Mouse (Mus musculus) liver, embryonic 16.5 days (tissue): Measurements from ENCODE around the gene Wdr25. TPM values are rescaled to one million over a fixed set of nuclear protein-coding genes. Genes with fewer than 3 reads are reported as not detected.

Experiments used
- ATAC-seq: fragments of 200-750 bp; cut with Nextera tagmentation; 2 replicates; pipeline ENCODE4 v1.8.0; 2017; ENCODE audit warnings: low read depth, mild to moderate bottlenecking, moderate number of reproducible peaks, moderate library complexity
- H3K27ac ChIP-seq: fragments of 300-500 bp; sonication (generic); 2 replicates; pipeline ENCODE4 v1.5.1; 2014; ENCODE audit warnings: mild to moderate bottlenecking, low read length
- H3K27me3 ChIP-seq: fragments of 300-500 bp; sonication (generic); 2 replicates; pipeline ENCODE4 v1.6.1; 2014; ENCODE audit warnings: low read depth, low read length, mixed read lengths; ENCODE audit not compliant: control insufficient read depth, insufficient read depth
- H3K36me3 ChIP-seq: fragments of 300-500 bp; sonication (generic); 2 replicates; pipeline ENCODE4 v1.6.1; 2014; ENCODE audit warnings: mild to moderate bottlenecking; ENCODE audit not compliant: control insufficient read depth, insufficient read depth
- H3K4me1 ChIP-seq: fragments of 300-500 bp; sonication (generic); 2 replicates; pipeline ENCODE4 v1.6.1; 2014; ENCODE audit warnings: low read depth, low read length, mixed read lengths; ENCODE audit not compliant: control insufficient read depth
- H3K4me2 ChIP-seq: fragments of 300-500 bp; sonication (generic); 2 replicates; pipeline ENCODE4 v1.6.1; 2014; ENCODE audit warnings: low read depth, low read length, mixed read lengths
- H3K4me3 ChIP-seq: fragments of 300-500 bp; sonication (generic); 2 replicates; pipeline ENCODE4 v1.5.1; 2014; ENCODE audit warnings: low read depth, mild to moderate bottlenecking, low read length
- H3K9ac ChIP-seq: fragments of 300-500 bp; sonication (generic); 2 replicates; pipeline ENCODE4 v1.6.1; 2014; ENCODE audit warnings: low read depth, low read length
- H3K9me3 ChIP-seq: fragments of 300-500 bp; sonication (generic); replicated peaks from 2 replicates; pipeline ENCODE4 v1.6.1; 2016; ENCODE audit warnings: low read length; ENCODE audit not compliant: control insufficient read depth
- WGBS: fragments of 180-500 bp; shearing (Covaris S2); extraction: QIAGEN DNeasy Blood & Tissue Kit; methylation state at CpG from one replicate; pipeline ENCODE4 v1.1.7; 2014; ENCODE audit not compliant: insufficient replicate concordance; 5-methylcytosine and 5-hydroxymethylcytosine counted together
- polyA plus RNA-seq: library from polyadenylated mRNA; unstranded; fragments of >200 nt; fragmentation: Nextera tagmentation; extraction: Ambion mirVana; gene quantifications from 2 replicates; pipeline ENCODE4 v1.2.1, GENCODE M21; 2015

Wdr25 gene
- polyA plus RNA-seq, 1 experiment from 2014 or later = 1.3 TPM

DNA sequence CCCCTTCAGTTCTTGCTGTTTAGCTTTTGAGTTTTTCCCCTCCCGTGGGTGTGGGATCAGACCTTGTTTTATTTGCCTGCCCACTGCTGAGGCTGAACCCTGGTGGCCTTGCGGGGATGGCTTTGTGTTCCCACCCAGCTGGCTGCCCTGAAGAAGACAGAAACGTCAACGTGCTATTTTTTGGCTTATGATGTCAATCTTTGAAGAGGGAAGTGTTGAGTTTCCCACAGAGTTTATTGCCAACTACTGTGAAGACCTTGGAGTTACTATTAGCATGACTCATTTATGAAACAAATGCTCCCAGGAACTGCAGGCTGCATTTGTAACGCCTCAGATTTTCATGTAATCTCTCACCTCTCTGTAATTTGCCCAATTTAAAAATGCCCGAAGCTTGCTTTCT is 43.4 kb downstream of the Wdr25 start:
- H3K4me2 ChIP-seq = no peak overlapping the region
- no peak overlapping the region for H3K27ac ChIP-seq
- H3K9ac ChIP-seq = no peak overlapping the region
- WGBS = 40% methylated on average over 6 of the region's 6 CpGs
- H3K36me3 ChIP-seq = no peaks in the 10 kb centered on the region
- H3K4me3 ChIP-seq = no peak overlapping the region
- no peaks in the 10 kb centered on the region for H3K4me1 ChIP-seq
- no peaks in the 10 kb centered on the region for H3K27me3 ChIP-seq
- H3K9me3 ChIP-seq = no peaks in the 10 kb centered on the region
- ATAC-seq = no peak

DNA sequence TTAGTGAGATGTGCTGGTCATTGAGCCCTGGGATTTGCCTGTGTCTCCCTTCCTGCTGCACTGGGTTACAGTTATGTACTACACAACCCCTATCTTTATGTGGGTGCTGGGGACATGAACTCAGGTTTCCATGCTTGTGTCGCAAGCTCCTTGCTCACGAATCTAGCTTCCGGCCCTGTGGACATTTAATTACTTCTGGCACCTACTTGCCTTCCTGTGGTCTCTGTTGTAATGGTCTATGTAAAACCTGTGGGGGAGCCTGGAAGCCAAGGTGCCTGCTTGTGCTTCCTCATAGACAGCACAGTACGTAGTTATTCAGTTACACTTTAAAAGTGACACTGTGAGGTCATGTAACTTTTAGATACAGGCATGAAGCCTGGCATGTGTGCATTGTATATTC is 44.1 kb downstream of the Wdr25 start:
- ATAC-seq = no peak; the same call in 1 of the 2 replicates
- WGBS = 48% methylated on average over 4 of the region's 4 CpGs

DNA sequence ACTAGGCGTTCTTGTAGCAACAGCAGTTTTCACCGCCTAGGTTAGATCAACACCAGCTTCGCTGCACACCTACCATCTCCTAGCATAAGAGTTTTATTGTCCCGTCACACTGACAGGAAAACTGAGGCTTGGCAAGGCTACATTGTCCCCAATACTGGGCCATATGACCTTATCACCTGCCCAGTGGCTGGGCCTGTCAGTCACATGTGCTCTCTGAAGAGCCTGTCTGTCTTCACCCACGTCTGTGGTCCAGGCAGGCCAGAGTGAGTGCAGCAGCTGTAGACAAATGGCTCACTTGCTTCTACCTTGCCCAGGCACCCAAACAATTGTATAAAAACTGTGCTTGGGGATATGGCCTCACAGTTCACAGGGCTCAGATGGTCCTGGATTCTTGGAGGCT is 45.4 kb downstream of the Wdr25 start:
- Histone ChIP-seq H3K4me1 (no peaks in the 10 kb centered on the region), H3K4me2 (no peak overlapping the region)

More for the DNA sequence above, 44.1 kb downstream of the Wdr25 start:
- Histone ChIP-seq H3K27ac (no peak overlapping the region), H3K27me3 (no peaks in the 10 kb centered on the region), H3K4me1 (no peaks in the 10 kb centered on the region), H3K4me2 (no peak overlapping the region), H3K4me3 (no peak overlapping the region), H3K9me3 (no peaks in the 10 kb centered on the region), H3K9ac (no peak overlapping the region), H3K36me3 (no peaks in the 10 kb centered on the region)

DNA sequence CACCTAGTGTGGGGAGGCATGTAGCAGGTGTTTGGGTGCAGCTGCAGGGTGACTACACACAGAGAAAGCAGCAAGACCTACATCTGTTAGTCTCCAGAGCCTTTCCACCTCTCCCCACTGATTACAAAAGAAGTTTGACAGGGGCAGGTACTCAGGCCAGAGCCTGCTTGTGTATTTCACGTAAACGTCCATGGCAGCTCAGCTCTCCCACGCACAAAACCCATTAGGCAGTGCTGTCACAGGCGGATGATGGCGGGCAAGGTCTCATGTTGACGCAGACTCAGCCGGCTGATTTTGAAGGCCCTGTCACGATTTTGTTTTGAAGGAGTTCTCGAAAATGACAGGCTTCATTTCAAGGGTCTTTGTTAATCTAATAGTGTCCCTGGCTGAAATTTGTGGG is 45.9 kb downstream of the Wdr25 start:
- ATAC-seq = no peak
- Histone ChIP-seq H3K9me3 (no peaks in the 10 kb centered on the region), H3K27ac (no peak overlapping the region), H3K4me3 (no peak overlapping the region), H3K36me3 (no peaks in the 10 kb centered on the region), H3K4me1 (no peaks in the 10 kb centered on the region), H3K27me3 (no peaks in the 10 kb centered on the region), H3K9ac (no peak overlapping the region), H3K4me2 (no peak overlapping the region)
- WGBS = 67% methylated on average over 9 of the region's 9 CpGs

More for the DNA sequence above, 45.4 kb downstream of the Wdr25 start:
- Histone ChIP-seq H3K27ac (no peak overlapping the region), H3K9me3 (no peaks in the 10 kb centered on the region), H3K4me3 (no peak overlapping the region), H3K36me3 (no peaks in the 10 kb centered on the region), H3K9ac (no peak overlapping the region), H3K27me3 (no peaks in the 10 kb centered on the region)
- no peak for ATAC-seq
- WGBS = 59% methylated on average over 5 of the region's 5 CpGs

DNA sequence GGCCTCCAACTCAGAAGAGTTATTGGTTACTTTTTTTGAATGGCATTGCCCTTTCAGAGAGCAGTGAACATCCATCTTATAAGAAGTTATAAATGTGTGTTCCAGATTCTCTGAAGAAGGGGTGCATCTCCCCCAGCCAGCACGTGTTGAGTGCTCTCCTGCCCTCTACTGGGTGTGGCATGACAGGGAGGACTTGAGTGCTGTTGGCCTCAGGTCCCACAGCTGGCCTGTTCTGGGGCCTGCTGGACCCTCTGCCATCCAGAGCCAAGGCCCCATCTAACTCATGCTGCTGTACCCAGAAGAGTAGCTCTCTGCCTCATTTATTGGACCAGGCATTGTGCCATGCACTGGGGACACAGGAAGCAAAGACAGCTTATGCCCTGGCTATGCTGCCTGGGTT is 46.8 kb downstream of the Wdr25 start:
- Histone ChIP-seq H3K27me3 (no peaks in the 10 kb centered on the region), H3K4me1 (no peaks in the 10 kb centered on the region), H3K4me2 (no peak overlapping the region), H3K27ac (no peak overlapping the region), H3K9me3 (no peaks in the 10 kb centered on the region), H3K9ac (no peak overlapping the region), H3K36me3 (no peaks in the 10 kb centered on the region), H3K4me3 (no peak overlapping the region)
- no peak for ATAC-seq
- WGBS = 32% methylated on average over 1 of the region's 1 CpGs

DNA sequence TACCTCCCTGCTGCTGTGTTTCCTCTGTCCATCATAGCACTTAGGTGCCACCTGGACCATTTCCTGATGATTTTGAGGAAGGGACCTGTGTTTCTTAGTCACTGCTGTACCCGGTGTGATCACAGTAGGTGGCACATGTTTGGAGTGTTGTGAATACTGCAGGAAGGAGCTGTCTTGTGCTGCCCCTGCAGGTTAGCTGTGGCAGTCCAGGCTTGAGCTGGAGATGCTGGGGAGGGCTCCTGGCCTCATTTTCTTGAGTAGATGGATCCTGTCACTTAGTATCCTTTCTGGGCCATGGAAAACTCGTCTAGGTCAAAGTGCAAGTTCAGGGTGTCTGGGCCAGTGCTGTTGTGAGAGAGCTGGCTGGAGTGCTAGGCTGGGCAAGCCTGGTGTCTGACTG is 47.9 kb downstream of the Wdr25 start:
- H3K9ac ChIP-seq = no peak overlapping the region
- H3K27me3 ChIP-seq = no peaks in the 10 kb centered on the region
- ATAC-seq = no peak
- H3K27ac ChIP-seq = no peak overlapping the region
- H3K4me1 ChIP-seq = no peaks in the 10 kb centered on the region
- no peaks in the 10 kb centered on the region for H3K36me3 ChIP-seq
- H3K4me3 ChIP-seq = no peak overlapping the region
- 45% methylated on average over 2 of the region's 2 CpGs for WGBS
- H3K9me3 ChIP-seq = no peaks in the 10 kb centered on the region
- H3K4me2 ChIP-seq = no peak overlapping the region

DNA sequence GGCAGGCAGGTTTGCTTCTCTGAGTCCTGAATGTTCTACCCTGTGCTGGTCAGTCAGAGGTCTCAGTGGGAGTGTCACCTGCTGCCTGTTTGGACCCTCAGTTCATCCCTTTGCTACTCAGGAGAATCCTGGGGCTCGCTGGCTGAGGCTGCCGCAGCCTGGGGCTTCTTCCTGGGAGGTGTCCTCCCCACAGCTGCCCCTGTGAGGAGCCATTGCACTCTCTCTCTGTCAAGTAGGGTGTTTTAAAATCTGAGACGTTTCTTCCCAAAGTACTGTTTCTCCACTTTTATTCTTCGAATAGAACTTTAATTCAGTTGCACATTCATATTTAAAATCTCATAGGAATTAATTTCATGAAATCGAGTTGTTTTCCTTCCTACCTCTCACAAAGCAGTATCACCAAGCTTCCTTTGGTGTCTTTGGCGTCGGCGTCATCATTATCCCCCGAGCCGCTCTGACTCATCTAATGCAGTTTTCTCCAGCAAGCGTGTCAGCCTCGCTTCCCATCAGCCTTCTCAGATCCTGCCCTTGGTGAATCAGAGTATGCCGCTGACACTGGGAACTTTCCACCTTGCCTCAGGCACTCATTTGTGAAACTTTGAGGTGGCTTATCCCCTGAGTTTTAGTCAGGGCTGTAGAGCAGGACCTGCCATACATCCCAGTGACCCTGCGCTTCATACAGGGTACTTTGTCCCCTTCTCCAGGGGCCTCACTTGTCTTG is 48.9 kb downstream of the Wdr25 start:
- no peak for ATAC-seq
- no peak overlapping the region for H3K27ac ChIP-seq
- H3K36me3 ChIP-seq = no peaks in the 10 kb centered on the region
- no peak overlapping the region for H3K9ac ChIP-seq
- H3K4me2 ChIP-seq = no peak overlapping the region
- no peak overlapping the region for H3K4me3 ChIP-seq
- WGBS = 76% methylated on average over 14 of the region's 14 CpGs
- no peaks in the 10 kb centered on the region for H3K27me3 ChIP-seq
- no peaks in the 10 kb centered on the region for H3K9me3 ChIP-seq
- H3K4me1 ChIP-seq = no peaks in the 10 kb centered on the region

DNA sequence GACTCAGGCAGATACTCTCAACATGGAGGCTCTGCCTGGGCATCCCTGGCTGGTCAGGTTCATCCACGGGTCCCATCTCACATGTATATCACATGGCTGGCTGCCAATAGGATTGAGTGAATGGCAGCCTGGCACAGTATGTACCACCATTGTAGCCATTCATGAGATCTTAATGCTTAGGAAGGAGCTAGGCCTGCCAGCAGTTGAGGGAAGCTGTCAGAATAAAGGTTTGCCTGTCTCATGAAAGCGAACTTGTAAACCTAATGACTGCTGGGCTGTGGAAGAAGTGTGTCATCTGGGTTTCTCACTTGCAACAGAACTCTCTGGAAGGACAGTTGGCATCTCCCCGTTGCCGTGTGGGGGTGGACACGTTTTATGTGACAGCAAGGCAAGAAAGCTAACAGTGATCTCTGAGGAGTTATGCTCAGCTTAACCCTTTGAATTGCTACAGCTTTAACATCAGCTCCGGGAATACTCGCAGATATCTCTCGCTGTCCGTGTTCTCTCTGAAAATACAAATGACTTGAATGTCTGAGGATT is 59.6 kb downstream of the Wdr25 start:
- Histone ChIP-seq H3K9me3 (no peaks in the 10 kb centered on the region), H3K4me2 (no peak overlapping the region), H3K9ac (no peak overlapping the region), H3K36me3 (no peaks in the 10 kb centered on the region), H3K4me1 (no peaks in the 10 kb centered on the region), H3K4me3 (no peak overlapping the region), H3K27ac (no peak overlapping the region), H3K27me3 (no peaks in the 10 kb centered on the region)
- no peak for ATAC-seq
- WGBS = 71% methylated on average over 9 of the region's 9 CpGs

DNA sequence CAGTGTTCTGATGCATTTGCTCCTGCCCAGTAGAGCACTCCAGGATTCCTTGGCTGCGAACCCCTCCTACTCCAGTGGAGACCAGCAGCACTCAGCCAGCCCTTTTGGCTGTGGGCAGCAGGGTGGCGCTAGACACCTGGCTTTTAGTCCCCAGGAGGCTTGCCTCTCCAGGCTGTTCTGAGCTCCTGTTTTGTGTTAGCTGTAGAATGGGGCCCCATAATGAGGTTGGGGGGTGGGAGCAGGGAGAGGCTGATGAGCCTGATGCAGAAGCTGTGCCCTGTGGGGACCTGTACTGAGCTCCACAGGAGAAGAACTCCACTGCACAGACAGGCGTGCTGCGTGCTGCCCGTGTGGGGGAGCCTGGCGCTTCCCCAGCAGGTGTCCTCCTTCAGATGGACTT is 60.4 kb downstream of the Wdr25 start:
- Histone ChIP-seq H3K4me3 (no peak overlapping the region), H3K4me1 (no peaks in the 10 kb centered on the region), H3K27ac (no peak overlapping the region), H3K4me2 (no peak overlapping the region), H3K9ac (no peak overlapping the region), H3K36me3 (no peaks in the 10 kb centered on the region), H3K9me3 (no peaks in the 10 kb centered on the region), H3K27me3 (no peaks in the 10 kb centered on the region)
- 50% methylated on average over 6 of the region's 6 CpGs for WGBS
- ATAC-seq = no peak
